Mouse (Mus musculus): ENCODE results near the gene Srsf1. TPM values are rescaled to one million over a fixed set of nuclear protein-coding genes. Genes with fewer than 3 reads are reported as not detected.
A peak's percentile ranks its signal among the peaks of the same experiment; 100 is the strongest.

The Srsf1 gene
- polyA plus RNA-seq, 1 experiment from 2014 or later: 88.1 TPM

GRCm38 (mm10) chr11:88054589-88054988, 7.4 kb downstream of the Srsf1 start:
- Histone ChIP-seq H3K4me2 (replicated peaks; ENCODE audit: low read depth, low read length) (no peak overlapping the region), H3K27me3 (replicated peaks; ENCODE audit: insufficient read depth, low read length) (no peaks in the 10 kb centered on the region), H3K9me3 (ENCODE audit: low read length) (no peaks in the 10 kb centered on the region), H3K4me1 (ENCODE audit: insufficient read depth, low read depth, low read length) (peaks cover 4% of the 10 kb centered on the region; the same call in 1 of the 2 replicates), H3K36me3 (ENCODE audit: insufficient read depth, low read length) (no peaks in the 10 kb centered on the region; the same call in 1 of the 2 replicates), H3K27ac (ENCODE audit: low read length) (no peak overlapping the region), H3K9ac (replicated peaks; ENCODE audit: low read depth) (no peak overlapping the region), H3K4me3 (ENCODE audit: low read depth, low read length) (no peak overlapping the region)
- DNase-seq (ENCODE audit: low spot score) (peak; percentile 75), ATAC-seq (no peak)
- TF ChIP-seq CTCF (IDR thresholded peaks at IDR 0.05): peak; percentile 71
- TF ChIP-seq EP300 (IDR thresholded peaks at IDR 0.05): no peak
- 65% methylated on average over 1 of the region's 1 CpGs for WGBS

- no peak for DNase-seq (ENCODE audit: low spot score)
- Histone ChIP-seq H3K9ac (replicated peaks; ENCODE audit: low read depth) (no peak overlapping the region), H3K27me3 (replicated peaks; ENCODE audit: insufficient read depth, low read length) (no peaks in the 10 kb centered on the region), H3K4me1 (ENCODE audit: insufficient read depth, low read depth, low read length) (no peaks in the 10 kb centered on the region), H3K4me2 (replicated peaks; ENCODE audit: low read depth, low read length) (no peak overlapping the region), H3K9me3 (ENCODE audit: low read length) (no peaks in the 10 kb centered on the region), H3K27ac (ENCODE audit: low read length) (no peak overlapping the region), H3K4me3 (ENCODE audit: low read depth, low read length) (no peak overlapping the region), H3K36me3 (ENCODE audit: insufficient read depth, low read length) (no peaks in the 10 kb centered on the region; the same call in 1 of the 2 replicates)
- no peak for TF ChIP-seq CTCF (IDR thresholded peaks at IDR 0.05)
- no peak for TF ChIP-seq EP300 (IDR thresholded peaks at IDR 0.05)
- no peak for ATAC-seq
- WGBS: 79% methylated on average over 2 of the region's 2 CpGs
Observed at GRCm38 (mm10) chr11:88055777-88056176, 8.6 kb downstream of the Srsf1 start.

GRCm38 (mm10) chr11:88057788-88058187, 10.6 kb downstream of the Srsf1 start:
- no peak overlapping the region for H3K9ac ChIP-seq (replicated peaks; ENCODE audit: low read depth)
- DNase-seq (ENCODE audit: low spot score): no peak
- TF ChIP-seq EP300 (IDR thresholded peaks at IDR 0.05) (no peak), CTCF (IDR thresholded peaks at IDR 0.05) (no peak)
- ATAC-seq: no peak
- no peaks in the 10 kb centered on the region for H3K27me3 ChIP-seq (replicated peaks; ENCODE audit: insufficient read depth, low read length)
- no peak overlapping the region for H3K27ac ChIP-seq (ENCODE audit: low read length)
- WGBS: 77% methylated on average over 2 of the region's 2 CpGs
- H3K4me2 ChIP-seq (replicated peaks; ENCODE audit: low read depth, low read length): no peak overlapping the region
- no peaks in the 10 kb centered on the region; the same call in 1 of the 2 replicates for H3K36me3 ChIP-seq (ENCODE audit: insufficient read depth, low read length)
- no peaks in the 10 kb centered on the region for H3K4me1 ChIP-seq (ENCODE audit: insufficient read depth, low read depth, low read length)
- H3K4me3 ChIP-seq (ENCODE audit: low read depth, low read length): no peak overlapping the region
- no peaks in the 10 kb centered on the region for H3K9me3 ChIP-seq (ENCODE audit: low read length)

- no peaks in the 10 kb centered on the region for H3K9me3 ChIP-seq (ENCODE audit: low read length)
- no peak overlapping the region for H3K4me3 ChIP-seq (ENCODE audit: low read depth, low read length)
- no peaks in the 10 kb centered on the region for H3K4me1 ChIP-seq (ENCODE audit: insufficient read depth, low read depth, low read length)
- no peak overlapping the region for H3K4me2 ChIP-seq (replicated peaks; ENCODE audit: low read depth, low read length)
- H3K36me3 ChIP-seq (ENCODE audit: insufficient read depth, low read length): no peaks in the 10 kb centered on the region; the same call in 1 of the 2 replicates
- ATAC-seq (peak; percentile 90), DNase-seq (ENCODE audit: low spot score) (peak; percentile 89)
- no peak overlapping the region for H3K27ac ChIP-seq (ENCODE audit: low read length)
- 47% methylated on average over 2 of the region's 2 CpGs for WGBS
- no peak for TF ChIP-seq EP300 (IDR thresholded peaks at IDR 0.05)
- peak; percentile 98 for TF ChIP-seq CTCF (IDR thresholded peaks at IDR 0.05)
- no peak overlapping the region for H3K9ac ChIP-seq (replicated peaks; ENCODE audit: low read depth)
- H3K27me3 ChIP-seq (replicated peaks; ENCODE audit: insufficient read depth, low read length): no peaks in the 10 kb centered on the region
Observed at GRCm38 (mm10) chr11:88059141-88059540, 12.0 kb downstream of the Srsf1 start.

- H3K9me3 ChIP-seq (ENCODE audit: low read length): no peaks in the 10 kb centered on the region
- no peaks in the 10 kb centered on the region for H3K36me3 ChIP-seq (ENCODE audit: insufficient read depth, low read length)
- WGBS: 68% methylated on average over 2 of the region's 2 CpGs
- no peaks in the 10 kb centered on the region for H3K4me1 ChIP-seq (ENCODE audit: insufficient read depth, low read depth, low read length)
- ATAC-seq (no peak), DNase-seq (ENCODE audit: low spot score) (peak; percentile 41)
- TF ChIP-seq CTCF (IDR thresholded peaks at IDR 0.05) (peak; percentile 49), EP300 (IDR thresholded peaks at IDR 0.05) (no peak)
- no peaks in the 10 kb centered on the region for H3K27me3 ChIP-seq (replicated peaks; ENCODE audit: insufficient read depth, low read length)
- H3K27ac ChIP-seq (ENCODE audit: low read length): no peak overlapping the region
- no peak overlapping the region for H3K9ac ChIP-seq (replicated peaks; ENCODE audit: low read depth)
- no peak overlapping the region for H3K4me2 ChIP-seq (replicated peaks; ENCODE audit: low read depth, low read length)
- no peak overlapping the region for H3K4me3 ChIP-seq (ENCODE audit: low read depth, low read length)
Observed at GRCm38 (mm10) chr11:88061892-88062625, 14.9 kb downstream of the Srsf1 start.

GRCm38 (mm10) chr11:88065732-88066131, 18.6 kb downstream of the Srsf1 start:
- no peaks in the 10 kb centered on the region for H3K9me3 ChIP-seq (ENCODE audit: low read length)

More at GRCm38 (mm10) chr11:88065732-88066131, 18.6 kb downstream of the Srsf1 start:
- Histone ChIP-seq H3K4me2 (replicated peaks; ENCODE audit: low read depth, low read length) (no peak overlapping the region), H3K27ac (ENCODE audit: low read length) (no peak overlapping the region), H3K36me3 (ENCODE audit: insufficient read depth, low read length) (no peaks in the 10 kb centered on the region), H3K4me3 (ENCODE audit: low read depth, low read length) (no peak overlapping the region), H3K27me3 (replicated peaks; ENCODE audit: insufficient read depth, low read length) (no peaks in the 10 kb centered on the region), H3K9ac (replicated peaks; ENCODE audit: low read depth) (no peak overlapping the region), H3K4me1 (ENCODE audit: insufficient read depth, low read depth, low read length) (peaks cover 4% of the 10 kb centered on the region; the same call in 1 of the 2 replicates)
- no peak for TF ChIP-seq CTCF (IDR thresholded peaks at IDR 0.05)
- TF ChIP-seq EP300 (IDR thresholded peaks at IDR 0.05): no peak
- ATAC-seq (no peak), DNase-seq (ENCODE audit: low spot score) (no peak)
